Mouse (Mus musculus) cerebellum, postnatal 10 days (tissue): ENCODE results near the gene Sh2d7.

Source experiments
- DNase-seq, 2 experiments: peaks; one replicate each; pipeline ENCODE4 v3.0.0; 2021; ENCODE audit warnings: mixed read lengths in 2 of 2

The Sh2d7 gene

DNA sequence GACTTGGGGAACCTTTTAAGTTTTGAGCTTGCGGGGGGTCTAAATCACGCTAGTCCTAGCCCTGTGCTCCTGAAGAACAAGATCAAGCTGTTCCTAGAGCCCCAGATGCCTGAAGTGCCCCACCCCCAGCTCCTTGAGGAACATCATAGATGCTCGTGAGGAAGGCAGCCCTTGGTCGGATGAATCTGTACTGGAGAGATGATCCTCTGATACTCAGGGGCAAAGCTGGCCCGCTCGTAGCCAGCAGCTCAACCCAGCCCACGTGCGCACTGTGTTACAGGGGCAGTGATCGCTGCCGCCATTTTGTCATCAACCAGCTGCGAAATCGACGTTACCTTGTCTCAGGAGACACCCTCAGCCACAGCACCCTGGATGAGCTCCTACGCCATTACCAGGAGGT is at the start of gene Sh2d7:
Sh2d7 (plus strand) TSS at position 301 of the 400 bp plus-strand sequence.
- peak in 1 of 2 experiments; percentile 5 for DNase-seq

DNA sequence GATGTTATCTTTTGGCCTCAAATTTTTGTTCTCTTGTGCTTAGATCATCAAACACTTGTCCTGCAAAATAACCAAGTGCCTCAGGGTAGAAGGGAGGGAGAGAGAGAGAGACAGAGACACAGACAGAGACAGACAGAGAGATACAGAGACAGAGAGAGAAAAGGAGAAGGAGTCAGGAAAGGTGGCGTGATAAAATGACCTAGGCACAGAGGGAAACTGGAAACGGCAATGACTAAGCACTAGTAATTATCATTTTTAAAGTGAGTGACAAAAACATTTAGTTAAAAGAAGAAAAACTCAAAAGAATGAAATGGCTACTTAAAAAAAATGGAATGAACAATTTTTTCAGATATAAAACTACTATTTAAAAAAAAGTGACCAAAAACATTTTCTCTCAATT is 49.2 kb upstream of the Sh2d7 start:
- no peak for DNase-seq

DNA sequence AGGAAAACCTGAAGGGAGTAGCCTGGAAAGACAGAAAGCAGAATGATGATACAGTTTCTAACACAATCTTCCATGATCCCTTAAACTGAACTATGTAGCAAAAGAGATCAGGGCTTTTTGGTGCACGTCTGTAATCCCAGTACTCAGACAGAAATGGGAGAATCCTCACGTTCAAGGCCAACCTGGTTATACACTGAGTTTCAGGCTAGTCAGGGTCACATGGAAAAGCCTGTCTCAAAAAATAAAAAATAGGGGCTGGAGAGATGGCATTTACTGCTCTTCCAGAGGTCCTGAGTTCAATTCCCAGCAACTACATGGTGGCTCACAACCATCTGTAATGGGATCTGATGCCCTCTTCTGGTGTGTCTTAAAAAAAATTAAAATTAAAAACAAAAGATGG is 48.4 kb upstream of the Sh2d7 start:
- DNase-seq = no peak

- peak; percentile 12 to 22 for DNase-seq
Observed at GRCm38 (mm10) chr9:54499291-54499690, 39.5 kb upstream of the Sh2d7 start.

GRCm38 (mm10) chr9:54499791-54500190 is 39.0 kb upstream of the Sh2d7 start:
- peak; percentile 15 to 33 for DNase-seq

GRCm38 (mm10) chr9:54500832-54501452 is 37.8 kb upstream of the Sh2d7 start:
- peak; percentile 79 to 83 for DNase-seq

DNA sequence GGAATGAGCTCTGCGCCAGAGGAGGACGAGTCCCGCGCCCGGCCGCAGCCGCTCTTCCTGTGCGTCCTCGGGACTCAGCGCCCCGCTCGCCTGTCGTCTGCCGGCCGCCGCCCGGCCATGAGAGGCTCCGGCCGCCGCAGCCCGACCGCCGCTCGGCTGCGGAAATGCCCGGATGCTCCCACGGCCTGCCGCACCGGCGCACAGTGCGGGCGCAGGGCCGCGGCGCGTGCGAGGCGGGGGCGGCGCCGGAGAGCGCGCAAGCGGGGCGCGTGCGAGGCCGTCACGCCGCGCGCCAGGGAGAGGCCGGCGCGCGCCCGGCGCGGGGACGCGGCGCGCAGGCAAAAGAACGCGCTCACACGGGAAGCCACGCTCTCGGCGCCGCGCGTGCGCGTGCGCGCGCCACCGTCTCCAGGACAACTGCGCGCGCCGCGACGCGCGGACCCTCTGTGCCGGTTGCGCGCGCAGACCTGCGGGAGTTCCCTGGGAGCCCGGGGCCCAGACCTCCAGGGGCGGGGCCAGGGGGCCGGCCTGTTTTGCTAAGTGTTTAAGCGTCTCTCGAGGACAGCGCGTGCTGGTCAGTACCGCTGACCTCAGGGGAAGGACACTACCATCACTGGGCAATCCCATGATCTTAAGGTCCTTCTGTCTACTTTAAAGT is 37.2 kb upstream of the Sh2d7 start, which contains the start of gene Dmxl2:
Dmxl2 (minus strand) TSS at position 174 of the 658 bp plus-strand sequence.
- DNase-seq = peak; percentile 96

- DNase-seq = peak; percentile 61 to 73
Observed at GRCm38 (mm10) chr9:54502111-54502495, 36.7 kb upstream of the Sh2d7 start.

DNA sequence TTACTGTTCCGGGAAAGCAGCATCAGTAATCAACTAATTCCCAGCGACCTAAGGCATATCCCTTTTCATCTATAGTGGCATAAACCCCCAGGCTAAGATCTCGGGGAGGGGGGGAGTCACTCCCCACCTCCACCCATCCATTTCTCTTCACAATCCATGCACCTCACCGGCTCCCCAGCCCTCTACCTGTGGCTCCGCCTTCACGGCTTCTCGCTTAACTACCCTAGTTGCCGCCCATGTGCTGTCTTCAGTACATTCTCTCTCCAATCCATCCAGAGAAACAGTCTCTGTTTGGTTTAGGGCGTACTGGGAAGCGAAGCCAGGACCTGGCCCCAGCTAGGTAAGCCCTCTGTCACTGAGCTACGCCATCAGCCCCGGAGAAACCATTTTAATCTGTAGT is 35.9 kb upstream of the Sh2d7 start:
- peak; percentile 32 to 34 for DNase-seq

DNA sequence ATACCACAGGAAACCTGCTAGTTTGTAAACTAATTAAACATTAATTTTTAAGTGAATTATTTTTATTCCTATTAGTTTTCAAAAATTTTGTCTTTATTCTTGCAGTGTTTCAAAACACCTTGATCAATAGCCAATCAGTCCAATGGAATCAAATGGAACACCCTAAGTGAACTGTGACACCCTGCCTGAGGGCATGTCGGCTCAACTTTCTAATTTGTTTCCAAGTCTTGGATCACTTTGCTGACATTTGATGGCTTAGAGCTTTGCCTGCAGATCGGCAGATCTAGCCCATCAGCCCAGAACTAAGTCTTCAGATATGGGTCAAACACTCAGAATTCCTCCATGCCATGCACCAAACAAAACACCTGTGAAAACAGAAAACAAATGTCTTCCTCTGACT is 22.8 kb upstream of the Sh2d7 start:
- DNase-seq = no peak

DNA sequence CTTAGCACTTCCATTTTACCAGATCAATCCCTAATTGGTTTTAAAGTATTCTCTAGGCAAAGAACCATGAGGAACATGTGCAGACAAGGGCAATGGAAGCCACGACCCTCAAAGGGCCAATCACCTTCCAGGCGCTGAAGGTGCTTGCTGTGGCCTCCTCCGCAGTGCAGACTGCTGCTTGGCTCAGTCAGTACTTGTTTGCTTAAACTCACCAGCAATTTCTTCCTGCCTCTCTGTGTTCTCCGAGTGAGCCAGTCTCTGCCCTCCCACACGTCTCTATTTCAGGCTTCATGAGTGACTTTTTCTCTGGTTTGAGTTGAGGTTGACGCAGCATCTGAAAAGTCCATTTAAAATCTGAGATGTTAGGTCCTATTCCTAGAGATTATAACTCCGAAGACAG is 19.9 kb upstream of the Sh2d7 start:
- DNase-seq = no peak

DNA sequence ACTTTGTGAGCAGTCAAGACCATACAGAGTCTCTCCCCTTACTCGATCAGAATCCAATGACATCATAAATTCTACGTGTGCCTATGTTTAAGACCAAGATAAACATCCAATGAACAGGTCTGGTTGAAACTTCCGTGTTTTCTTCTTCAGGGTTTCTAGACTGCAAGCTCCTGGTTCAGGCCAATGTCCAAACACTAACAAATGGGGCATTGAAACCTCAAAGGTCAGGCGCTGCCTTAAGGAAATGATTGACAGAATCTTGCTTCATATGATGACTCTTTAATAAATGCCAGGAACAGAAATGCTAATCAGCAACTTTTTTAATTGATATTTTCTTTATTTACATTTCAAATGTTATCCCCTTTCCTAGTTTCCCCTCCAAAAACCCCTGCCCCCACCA is 18.5 kb upstream of the Sh2d7 start:
- no peak for DNase-seq

GRCm38 (mm10) chr9:54527694-54528093 is 11.1 kb upstream of the Sh2d7 start:
- DNase-seq = peak; percentile 45 to 62

DNA sequence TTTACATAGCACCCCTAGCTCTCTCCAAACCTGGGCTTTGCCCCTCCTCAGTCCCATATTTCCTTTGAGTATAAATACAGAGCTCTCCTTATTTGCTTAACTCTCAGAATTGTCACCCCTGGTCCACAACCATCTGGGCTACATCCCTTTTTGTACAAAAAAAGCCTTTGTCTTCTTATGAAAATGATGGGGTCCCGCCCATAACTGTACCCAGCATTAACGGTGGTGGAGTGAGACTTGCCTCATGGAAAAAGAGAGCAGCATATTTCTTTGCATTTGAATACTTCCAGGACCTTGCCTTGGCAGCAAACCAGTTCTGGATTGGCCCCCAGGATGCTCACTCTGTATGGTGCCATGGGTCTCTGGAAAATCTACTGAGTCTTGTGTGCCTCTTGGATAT is 8.8 kb upstream of the Sh2d7 start:
- DNase-seq = no peak

DNA sequence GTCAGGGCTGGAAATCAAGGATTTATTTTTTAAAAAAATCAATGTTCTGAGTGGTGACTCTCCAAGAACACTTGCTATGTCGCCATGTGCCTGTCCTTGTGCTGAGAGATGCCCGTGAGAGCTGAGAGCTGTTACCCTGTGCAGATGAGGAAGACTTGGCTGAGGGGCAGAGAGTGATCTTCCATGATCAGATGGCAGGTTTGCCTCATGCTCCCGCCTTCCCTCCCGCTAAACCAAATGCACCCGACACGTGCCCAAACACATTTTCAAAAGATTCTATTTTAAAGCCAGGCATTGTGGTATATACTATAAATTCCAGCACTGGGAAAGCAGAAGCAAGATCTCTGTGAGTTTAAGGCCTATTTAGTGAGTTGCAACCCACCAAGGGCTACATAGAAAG is 7.9 kb upstream of the Sh2d7 start:
- DNase-seq = no peak

DNA sequence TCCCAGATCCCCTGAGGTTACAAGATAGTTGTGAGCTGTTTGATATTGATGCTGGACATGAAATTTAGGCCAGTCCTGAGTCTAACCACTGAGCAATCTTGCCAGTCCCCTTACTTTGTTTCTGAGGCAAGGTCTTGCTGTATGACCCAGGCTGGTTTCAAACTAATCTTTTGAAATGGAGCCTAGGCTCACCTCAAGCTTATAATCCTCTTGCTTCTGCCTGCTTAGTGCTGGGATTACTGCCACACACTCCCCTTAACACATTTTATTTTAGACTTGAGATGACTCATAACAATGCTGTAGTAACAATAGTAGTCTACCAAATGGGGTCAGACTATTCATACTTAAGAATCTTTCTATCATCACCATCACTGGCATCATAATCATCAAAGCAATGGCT is 7.4 kb upstream of the Sh2d7 start:
- DNase-seq = no peak

DNA sequence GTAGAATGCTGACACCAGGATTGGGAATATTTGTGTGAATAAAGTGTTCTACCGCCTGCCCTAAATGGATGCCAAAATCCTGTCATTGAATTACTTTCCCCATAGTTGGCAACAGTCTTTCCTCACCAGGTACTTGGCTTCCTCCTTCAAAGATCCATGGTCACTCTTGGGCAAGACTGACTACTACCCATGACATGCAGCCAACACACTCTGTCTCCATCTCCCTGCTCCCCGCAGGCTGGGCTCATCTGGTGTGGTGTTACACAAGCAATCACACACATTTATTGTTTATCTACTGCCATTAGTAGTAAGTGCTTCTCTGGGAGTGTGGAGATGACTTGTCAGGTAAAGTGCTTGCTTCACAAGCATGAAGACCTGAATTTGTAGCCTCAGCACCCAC is 5.9 kb upstream of the Sh2d7 start:
- DNase-seq = peak; percentile 85 to 89

- peak; percentile 98 for DNase-seq
Observed at GRCm38 (mm10) chr9:54533975-54534374, 4.8 kb upstream of the Sh2d7 start.

- peak; percentile 89 to 92 for DNase-seq
Observed at GRCm38 (mm10) chr9:54536236-54536635, 2.5 kb upstream of the Sh2d7 start.

DNA sequence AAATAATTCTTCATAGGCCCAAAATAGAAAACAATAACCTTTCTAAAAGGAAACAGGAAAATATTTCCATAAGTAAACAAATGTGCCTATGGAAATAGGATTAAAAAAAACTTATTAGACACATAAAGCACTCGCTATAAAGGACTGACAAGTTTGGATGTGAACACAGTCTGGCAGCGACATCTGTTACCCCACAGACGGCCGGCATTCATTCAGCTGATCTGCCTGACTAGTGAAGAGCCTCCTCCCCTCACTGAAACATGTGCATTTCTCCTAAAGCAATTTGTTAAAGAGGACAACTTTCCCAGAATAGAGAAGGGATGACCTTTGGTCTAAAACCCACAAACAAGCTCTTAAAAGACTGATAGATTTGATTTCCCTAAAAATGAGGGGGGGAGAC is 1.8 kb upstream of the Sh2d7 start:
- DNase-seq = peak; percentile 62 to 69

- DNase-seq = no peak
Observed at GRCm38 (mm10) chr9:54537480-54537879, 1.3 kb upstream of the Sh2d7 start.

DNA sequence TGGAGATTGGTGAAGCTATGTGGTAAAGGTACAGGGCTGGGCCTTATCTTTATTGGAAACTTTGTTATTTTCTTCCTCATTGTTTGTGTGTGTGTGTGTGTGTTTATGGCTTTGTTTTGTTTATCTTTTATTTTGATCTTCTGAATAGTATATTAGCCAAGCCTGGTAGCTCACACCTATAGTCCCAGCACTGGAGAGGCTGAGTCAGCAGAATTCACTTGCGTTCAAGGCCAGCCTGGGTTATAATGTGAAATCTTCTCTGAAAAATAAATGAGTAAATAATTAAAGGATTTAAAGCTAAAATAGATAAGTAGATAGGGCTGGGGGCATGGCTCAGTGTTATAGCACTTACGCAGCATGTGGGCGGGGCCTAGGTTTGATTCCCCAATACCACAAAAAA is 540 bp upstream of the Sh2d7 start:
- DNase-seq = peak in 1 of 2 experiments; percentile 2

DNA sequence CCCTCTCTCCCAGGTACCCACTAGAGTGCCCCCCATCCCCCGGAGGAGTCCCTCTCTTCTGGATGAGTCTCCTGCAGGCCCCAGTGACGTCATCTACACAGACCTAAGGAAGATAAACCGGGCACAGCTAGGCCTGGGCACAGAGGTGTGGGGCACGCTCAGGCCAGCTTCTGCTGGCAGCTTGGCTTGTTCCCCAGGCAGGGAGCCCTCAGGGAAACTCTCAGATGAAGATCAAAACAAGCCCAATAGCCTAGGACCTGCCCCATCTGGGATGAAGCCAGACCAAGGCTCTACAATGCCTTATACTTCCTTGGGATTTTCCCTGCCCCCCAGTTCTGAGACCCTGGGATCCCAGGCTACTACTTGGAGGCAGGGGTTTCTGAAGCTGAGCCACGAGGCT is 2.0 kb downstream of the Sh2d7 start:
- peak; percentile 32 to 47 for DNase-seq

- DNase-seq = no peak
Observed at GRCm38 (mm10) chr9:54544212-54544953, 5.6 kb downstream of the Sh2d7 start.
